Mouse (Mus musculus) activated CD4-positive, CD25-positive, alpha-beta regulatory T cell, adult 4 months (primary cell): ENCODE results near the gene Fbxl17. TPM values are rescaled to one million over a fixed set of nuclear protein-coding genes. Genes with fewer than 3 reads are reported as not detected.

Experiments
- ATAC-seq: one replicate; pipeline ENCODE4 v1.8.0; 2017
- polyA plus RNA-seq, 2 experiments: library from polyadenylated mRNA; unstranded; fragments of 100-300 nt; shearing (Covaris generic); gene quantifications; one replicate each; pipeline ENCODE4 v1.2.1; 2017

Gene Fbxl17
- polyA plus RNA-seq, 2 experiments from 2014 or later: 5.1 to 10.1 TPM

DNA sequence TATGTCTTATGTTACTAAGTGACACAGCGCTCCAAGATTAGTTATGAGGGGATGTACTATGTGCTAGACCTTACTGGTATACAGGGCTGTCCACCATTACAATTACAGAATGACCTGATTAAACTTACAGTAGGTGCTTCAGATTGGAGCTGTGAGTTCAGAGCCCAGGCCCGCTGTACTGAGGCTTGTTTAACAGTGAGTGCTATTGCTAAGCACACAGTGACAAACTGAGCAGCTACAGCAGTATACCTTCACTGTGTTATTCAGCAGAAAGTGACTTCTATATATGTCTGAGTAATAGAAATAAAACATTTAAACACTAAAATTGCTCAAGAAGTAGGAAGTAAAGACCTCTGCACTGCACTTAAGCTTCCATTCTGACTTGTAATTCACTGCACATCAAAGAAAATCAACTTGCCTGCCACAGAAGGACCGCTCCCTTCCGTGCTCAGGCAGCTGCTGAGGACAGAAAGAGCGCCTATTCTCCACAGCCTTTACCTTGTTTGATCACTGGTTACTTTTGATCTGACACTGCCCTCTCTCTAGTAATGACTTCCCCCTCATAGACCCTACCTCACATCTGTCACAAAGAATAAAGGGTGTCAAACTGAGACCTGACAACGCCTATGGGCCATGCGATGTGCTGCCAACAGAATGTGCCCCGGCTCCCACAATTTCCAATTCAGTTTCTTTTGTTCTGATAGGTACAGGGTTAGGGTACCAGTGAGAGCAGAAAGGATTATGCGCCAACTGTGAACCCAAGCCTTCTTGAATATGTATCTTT, 39.9 kb downstream of the Fbxl17 start:
- ATAC-seq: no peak

DNA sequence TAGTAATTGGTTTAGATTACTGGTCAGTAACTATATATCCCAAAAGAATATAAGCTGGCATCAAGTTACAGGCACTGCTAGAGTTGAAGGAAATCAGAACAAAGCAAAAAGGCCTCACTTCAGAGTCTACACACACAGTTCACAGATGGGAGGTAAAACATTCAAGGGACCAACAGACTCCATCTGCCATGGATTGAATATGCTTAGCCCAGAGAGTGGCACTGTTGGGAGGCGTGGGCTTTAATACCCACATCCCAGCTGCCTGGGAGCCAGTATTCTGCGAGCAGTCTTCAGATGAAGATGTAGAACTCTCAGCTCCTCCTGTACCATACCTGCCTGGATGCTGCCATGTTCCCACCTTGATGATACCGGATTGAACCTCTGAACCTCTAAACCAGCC, 41.8 kb downstream of the Fbxl17 start:
- ATAC-seq: no peak

DNA sequence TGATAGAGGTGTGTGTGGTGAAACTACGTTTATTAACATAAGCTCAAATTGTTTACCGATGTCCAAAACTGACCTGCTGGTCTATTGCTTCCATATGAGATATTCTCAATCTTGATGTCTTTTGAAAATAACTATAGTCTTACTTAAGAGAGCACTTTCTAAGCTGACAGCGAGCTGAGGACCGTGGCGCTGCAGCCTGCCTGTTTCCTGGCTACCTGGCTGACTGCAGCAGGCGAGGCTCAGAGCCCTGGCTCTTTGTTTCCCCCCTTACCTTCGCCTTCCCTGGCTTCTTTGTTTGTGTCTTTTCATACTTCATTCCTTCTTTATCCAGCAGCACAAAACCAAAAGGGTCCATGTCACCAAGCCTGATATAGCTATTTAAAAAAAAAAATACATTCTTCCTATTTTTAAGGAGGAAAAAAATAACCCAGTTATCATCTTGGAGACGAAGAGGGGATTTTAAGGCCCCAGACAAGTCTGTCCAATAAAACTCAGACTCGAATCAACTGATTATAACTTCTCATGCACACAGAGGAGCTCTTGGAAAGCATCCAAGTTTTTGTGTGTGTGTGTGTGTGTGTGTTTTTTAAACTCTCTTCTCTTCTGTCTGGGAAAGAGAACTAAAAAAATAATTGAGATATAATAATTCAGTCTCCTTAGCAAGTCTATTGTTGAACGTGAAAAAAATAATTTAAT, 48.4 kb downstream of the Fbxl17 start:
- ATAC-seq: no peak

DNA sequence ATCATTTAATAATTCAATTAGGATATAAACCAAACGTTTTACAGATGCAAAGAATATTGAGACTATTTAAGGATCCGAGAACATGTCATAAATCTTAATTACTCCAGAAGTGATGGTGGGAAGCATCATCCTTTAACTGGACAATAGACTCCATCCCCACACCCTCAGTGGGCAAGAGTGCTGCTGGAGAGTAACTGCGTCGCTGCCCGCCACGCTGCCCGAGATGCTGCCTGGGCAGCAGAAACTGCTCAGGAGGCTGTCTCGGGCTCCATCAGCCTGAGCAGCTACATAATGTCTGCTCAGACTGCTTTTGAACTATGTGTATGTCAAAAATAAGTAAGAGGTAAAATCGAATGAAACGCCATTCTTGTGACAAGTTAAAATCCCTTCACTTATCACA, 52.1 kb downstream of the Fbxl17 start:
- no peak for ATAC-seq

DNA sequence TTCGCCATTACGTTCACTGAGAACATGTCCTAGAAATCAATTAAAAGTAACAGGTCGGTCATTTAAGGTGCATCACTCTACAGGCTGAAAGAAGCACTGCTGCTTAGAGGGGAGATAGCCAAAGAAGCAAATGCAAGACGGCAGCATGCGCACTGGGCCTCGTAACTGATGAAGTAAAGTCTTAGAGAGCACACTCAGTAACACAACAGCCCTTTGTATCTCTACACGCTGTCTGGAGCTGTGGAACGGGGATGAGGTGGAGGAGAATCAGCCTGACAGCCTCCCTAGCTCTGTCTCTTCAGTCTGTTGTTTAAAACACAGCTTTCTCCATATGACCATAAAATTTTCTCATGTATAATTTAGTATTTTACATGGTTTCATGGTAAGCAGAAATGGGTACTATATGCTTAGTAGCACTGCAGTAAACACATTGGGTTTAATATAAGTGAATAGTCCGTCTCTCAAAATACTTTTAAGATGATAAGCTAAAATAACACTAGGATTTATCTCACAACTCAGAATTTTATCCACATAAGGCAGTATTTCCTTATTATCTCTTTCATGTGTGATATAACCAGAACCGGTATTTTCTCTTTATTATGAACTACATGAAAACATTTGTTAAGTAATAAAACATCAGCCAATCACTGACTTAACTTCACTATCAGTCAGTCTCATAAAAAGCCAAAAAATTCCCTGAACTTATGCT, 52.7 kb downstream of the Fbxl17 start:
- ATAC-seq: no peak

DNA sequence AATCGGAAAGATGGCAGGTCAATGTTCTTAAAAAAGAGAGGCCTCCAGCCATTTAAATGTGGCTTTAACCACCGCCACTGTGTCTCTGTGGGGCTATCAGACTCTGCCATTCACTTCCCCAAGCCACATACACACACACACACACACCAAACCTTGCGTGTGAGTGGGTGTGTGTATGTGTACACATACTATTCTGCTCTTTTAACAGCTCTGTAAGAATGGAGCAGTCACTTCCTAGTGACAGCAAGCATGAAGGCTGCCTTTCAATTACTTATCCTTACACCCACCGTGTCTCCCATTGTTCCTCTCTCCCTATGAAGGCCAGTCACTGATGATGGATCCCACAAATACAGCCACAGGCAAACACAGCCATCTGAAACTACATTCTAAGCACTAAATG, 54.6 kb downstream of the Fbxl17 start:
- no peak for ATAC-seq

DNA sequence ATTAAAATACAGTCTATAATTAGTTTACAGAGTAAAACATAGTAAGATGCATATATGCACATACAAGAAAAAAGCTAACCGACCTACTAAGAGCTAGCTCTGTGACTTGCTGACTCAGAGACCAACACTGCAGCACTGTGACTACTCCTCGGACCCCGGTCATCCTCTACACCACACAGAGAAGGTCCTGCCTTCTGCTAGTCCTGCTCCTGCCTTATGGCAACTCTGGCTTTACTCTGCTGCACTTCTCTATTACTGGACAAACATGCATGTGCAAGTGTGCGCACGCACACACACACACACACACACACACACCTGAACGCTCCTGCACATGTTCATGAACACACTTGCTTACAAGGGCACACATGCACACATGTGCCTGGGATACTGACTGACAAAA, 62.4 kb downstream of the Fbxl17 start:
- ATAC-seq: no peak

DNA sequence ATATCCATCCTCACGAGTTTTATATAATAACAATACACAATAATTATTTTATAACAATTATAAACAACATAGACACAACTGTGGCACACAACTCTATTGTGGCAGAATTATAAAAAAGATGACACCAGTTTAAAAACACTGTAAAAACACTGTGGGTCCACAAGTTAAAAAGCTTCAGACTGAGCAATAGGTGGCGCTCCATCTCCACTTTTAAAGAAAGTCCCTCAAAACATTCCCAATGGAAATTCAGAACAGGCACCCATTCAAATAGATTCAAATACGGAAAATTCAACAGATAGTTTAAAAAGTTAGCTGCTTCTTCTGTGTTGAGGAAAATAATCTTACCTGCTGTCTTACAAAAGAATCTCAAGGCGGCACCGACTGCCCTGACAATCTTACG, 65.7 kb downstream of the Fbxl17 start:
- no peak for ATAC-seq

DNA sequence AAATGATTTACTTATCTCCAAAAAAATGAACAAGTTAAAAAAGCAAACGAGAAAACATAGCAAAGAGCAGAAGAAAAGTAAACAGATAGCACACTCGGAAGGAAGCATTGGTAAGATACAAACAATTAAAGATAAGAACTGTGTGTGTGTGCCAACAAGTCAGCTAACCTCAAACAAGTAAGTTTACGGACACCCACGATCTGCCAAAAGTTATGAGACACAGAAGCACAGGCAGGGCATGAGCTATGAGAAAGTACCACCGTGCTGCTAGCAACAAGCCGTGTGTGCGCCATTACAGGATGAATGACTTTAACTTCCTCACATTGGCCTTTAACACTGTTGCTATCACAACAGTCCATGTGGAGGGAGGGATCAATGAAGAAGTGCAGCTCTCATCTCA, 68.2 kb downstream of the Fbxl17 start:
- ATAC-seq: no peak

DNA sequence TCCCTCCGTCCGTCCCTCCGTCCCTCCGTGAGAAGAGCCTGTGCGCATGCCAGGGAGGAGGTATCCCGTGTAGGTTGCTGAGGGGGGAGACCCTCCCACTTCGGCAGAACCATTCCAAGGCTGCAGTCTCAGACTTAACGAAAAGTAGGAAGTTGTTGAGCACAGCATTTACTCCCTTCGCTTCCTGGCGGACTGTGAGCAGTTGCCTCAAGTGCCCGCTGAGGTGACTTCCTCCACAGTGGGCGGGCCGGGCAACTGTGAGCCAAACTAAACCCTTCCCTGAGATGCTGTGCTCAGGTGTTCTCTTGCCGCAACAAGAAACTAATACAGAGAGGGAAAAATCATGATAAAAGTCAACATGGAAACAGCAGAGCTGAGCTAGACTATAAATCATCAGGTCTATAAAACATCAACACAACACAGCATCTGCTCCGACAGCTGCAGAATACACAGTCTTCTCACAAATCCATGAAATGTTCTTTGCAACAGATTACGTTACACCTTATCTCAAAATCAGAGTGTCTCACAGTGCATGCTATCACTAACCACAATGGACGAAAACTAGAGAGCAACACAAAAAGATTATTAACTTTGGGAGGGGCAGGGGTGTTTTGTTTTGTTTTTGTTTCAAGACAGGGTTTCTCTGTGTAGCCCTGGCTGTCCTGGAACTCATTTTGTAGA, 69.3 kb downstream of the Fbxl17 start:
- peak; percentile 59 for ATAC-seq

DNA sequence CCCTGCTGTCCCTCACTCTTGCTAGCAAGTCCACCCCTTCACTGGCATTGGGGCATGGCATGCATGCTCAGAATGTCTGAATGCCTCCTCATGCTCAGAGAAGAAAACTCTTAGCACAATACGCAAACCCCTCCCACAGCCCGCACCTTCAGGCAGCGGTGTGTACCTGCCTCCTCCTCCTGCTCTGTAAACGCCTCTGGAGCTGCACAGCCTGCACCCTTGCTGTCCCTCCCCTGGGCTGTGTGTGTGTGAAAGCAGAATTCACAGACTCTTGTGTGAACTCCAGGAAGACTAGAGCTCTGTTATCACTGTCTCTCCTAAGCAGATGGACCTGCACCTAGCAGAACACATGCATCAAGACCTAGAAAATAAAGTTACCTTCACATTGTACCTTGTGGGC, 76.0 kb downstream of the Fbxl17 start:
- no peak for ATAC-seq

DNA sequence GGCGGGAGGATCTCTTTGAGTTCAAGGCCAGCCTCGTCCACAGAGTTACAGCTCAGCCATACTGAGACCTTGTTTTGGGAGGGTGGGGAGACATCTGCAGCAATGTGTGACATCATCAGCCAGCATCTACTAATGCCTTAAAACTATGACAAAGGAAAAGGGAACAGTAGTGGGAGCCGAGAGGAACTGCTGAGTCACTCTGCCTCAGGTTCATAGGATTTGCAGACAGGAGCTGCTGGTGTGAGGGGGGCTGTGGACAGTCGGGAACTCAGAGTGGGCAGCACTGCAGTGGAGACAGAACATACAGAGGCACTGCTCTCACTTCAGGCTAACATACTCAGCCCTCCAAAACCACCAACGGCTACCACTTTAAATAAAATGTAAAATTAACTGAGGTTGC, 77.1 kb downstream of the Fbxl17 start:
- no peak for ATAC-seq

DNA sequence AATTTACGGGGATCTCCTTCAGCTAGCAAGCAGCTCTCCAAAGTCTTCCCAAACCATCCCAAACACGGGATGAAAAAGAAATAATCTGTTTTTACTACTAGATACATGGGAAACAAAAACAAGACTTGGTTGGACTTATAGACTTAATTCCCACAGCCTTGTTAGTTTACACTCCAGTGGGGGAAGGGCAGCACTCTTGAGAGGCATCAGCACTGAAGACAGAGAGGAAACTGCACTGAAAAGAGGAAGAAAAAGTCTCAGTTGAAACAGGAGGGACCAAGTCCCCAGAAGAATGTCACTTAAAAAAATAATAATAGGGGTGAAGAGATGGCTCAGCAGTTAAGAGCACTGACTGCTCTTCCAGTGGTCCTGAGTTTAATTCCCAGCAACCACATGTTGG, 78.0 kb downstream of the Fbxl17 start:
- ATAC-seq: no peak

DNA sequence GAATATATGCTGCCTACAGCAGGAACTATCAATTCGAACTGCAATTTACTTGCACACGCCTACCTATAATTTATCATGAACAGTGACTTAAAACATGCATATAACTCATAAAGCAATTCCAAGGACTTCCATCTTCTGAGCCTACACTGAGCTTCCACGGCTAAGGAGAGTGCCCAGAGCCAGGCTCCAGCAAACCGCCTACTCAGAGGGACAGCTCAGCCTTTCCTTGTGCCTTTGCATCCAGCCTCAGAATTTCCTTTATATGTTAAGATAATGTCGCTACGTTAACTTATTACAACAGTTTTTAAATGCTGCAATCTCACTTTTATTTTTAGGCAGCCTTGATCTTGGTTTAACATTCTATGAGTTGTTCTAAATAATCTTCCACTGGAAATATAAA, 80.3 kb downstream of the Fbxl17 start:
- no peak for ATAC-seq

DNA sequence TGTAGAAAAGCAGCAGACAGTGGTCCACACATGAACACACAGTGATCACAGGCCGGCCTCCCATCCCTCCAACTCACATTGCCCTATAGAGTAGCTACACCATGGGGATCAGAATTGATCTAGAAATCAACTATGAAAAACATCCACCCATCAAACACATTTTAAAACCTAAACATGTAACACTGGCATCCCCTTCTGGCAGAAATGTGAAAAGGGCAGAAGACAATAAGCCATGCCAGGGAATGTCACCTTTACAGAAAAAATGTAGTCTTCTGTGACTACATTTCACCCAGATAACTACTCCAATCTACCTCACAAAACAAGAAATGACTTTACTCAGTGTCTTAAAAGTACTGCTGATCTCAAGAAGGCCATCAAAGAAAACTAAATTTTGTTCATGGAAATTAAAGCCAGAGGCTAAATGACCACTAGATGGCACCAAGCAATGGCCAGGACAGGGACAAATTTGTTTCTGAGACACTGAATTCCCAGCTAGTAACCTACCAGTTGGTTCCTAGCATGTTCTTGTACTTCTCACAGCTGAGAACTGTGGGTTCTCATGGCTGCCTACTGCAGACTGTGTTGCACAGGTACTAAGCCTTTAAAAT, 85.7 kb downstream of the Fbxl17 start:
- peak; percentile 52 for ATAC-seq

DNA sequence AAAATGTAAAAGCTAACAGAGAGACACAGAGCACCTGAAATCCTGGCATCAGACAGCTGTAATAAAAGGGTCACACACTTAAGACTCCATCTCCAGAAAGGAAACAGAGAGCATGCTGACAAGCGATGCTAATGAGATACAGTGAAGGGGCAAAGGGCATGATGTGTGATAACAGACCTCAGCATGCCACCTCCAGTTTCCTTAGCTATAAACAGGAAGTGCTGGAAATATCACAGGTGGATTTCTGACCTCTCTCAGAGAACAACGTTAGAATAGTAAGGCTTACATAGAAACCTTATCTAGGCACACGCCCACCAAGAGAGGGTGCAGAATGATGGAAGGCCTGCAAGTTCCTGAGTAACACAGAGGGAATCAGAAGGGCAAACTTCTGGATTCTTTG, 88.3 kb downstream of the Fbxl17 start:
- no peak for ATAC-seq

DNA sequence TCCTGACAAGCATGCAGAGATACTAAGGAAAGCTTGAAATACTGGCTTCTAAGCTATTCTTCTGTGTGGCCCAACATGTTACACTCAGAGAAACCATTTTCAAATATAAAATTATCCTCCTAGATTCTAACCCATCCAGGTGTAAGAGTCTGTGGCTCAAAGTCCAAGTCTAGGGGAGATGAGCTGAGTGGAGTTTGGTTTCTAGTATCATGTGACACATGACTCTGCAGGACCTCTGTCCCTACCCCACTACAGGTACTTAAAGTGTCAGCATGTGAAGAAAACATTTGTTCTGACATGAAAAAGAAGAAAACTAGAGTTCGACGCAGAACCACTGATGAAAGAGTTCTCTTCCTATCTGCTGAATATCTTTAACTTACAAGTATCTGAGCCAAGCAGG, 89.7 kb downstream of the Fbxl17 start:
- no peak for ATAC-seq

DNA sequence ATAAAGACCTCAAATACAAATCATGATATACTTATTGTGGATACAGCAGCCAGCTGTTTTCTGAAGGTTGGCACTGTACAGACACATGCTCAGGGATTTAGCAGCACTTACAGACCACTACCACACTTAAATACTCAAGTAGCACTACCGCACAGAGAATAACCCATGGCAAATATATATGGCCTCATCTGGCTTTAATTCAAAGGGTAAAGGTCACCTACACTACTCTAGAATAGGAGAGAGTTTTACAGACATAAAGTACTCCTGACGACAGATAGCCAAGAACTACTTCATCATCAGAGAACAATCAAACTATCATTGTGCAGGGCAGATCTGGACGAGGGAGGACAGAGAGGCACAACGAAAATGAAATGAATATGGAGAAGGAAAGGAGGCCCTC, 93.9 kb downstream of the Fbxl17 start:
- ATAC-seq: no peak

DNA sequence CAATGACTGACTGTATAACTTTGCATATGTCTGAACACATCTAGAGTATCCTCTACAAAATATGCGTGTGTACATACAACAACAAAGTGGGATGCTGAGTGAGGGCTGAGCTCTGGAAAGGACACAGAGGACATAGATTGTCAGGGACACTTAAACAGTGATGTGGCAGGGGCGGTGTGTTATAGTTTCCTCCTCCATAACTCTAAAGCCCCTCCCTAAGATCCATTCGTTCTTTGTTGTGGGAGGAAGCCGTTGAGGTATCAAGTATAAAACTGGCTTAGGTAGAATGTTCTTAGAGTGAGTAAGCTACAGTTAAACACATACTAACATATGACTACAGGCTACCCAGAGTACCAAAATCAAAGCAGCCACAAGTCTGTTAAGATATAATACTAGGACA, 94.3 kb downstream of the Fbxl17 start:
- peak; percentile 67 for ATAC-seq

DNA sequence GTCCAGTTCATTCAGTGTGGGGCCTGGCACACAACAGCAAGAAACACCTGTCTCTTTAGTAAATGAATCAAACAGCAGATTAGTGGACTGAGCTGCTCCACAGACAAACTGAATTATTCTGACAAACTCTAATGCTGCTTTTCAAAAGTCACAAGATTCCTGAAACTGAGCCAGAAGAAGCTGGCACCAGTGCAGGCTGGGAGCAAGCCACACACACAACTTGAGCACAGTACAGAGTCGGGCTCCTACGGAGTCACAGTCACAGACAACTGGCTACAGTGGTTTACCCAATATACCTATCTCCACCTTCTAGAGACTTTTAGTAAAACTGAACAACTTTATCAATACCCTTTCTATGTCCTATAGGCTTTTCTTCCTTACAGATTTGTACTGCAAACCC, 94.8 kb downstream of the Fbxl17 start:
- ATAC-seq: no peak

DNA sequence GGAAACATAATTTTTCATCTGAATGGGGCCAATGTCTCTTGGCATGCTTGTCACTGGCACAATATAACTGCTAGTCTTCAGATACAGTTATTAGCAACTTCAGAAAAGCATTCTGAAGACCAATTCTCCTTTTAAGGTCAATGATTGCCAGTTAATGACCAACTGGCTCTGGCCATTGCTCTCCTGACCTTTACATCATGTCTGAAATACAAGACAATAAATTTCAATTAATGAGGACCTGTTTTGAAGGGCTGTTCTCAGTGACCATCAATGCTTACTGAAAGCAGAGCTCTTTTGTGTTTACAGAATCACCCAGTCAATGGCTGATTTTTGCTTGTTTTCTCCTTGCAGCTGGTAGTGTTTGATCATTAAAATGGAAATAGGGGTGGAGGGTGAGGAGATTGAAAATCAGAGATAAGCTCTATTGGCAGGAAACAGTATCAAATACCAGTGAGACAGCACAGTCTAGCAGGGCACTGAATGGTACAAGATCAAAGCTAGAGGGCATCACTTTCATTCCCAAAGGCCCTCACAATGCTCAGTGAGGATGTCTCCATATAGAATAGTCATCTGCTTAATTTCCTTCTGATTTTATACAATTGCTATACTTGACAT, 95.9 kb downstream of the Fbxl17 start:
- peak; percentile 62 for ATAC-seq
